Mouse (Mus musculus) midbrain, embryonic 10.5 days (tissue): ENCODE data around the gene 0610030E20Rik. TPM values are rescaled to one million over a fixed set of nuclear protein-coding genes. Genes with fewer than 3 reads are reported as not detected.

ENCODE experiments used
- DNase-seq: peaks from one replicate; pipeline ENCODE4 v3.0.0-alpha.2; 2017; ENCODE audit warnings: low spot score
- H3K27ac ChIP-seq: fragments of 300-500 bp; sonication (generic); replicated peaks from 2 replicates; pipeline ENCODE4 v1.5.1; 2016; ENCODE audit warnings: mild to moderate bottlenecking
- H3K27me3 ChIP-seq: fragments of 300-500 bp; sonication (generic); 2 replicates; pipeline ENCODE4 v1.6.1; 2016; ENCODE audit warnings: low read depth, mild to moderate bottlenecking; ENCODE audit not compliant: poor library complexity, severe bottlenecking
- H3K36me3 ChIP-seq: fragments of 300-500 bp; sonication (generic); 2 replicates; pipeline ENCODE4 v1.6.1; 2016; ENCODE audit warnings: mild to moderate bottlenecking, moderate library complexity
- H3K4me1 ChIP-seq: fragments of 300-500 bp; sonication (generic); 2 replicates; pipeline ENCODE4 v1.6.1; 2016
- H3K4me3 ChIP-seq: fragments of 300-500 bp; sonication (generic); 2 replicates; pipeline ENCODE4 v1.5.1; 2016; ENCODE audit warnings: mild to moderate bottlenecking, moderate library complexity
- H3K9me3 ChIP-seq: fragments of 300-500 bp; sonication (generic); replicated peaks from 2 replicates; pipeline ENCODE4 v1.6.1; 2016; ENCODE audit warnings: mild to moderate bottlenecking
- WGBS: fragments of 180-500 bp; shearing (Covaris S2); methylation state at CpG from one replicate; pipeline ENCODE4 v1.1.7; 2016; 5-methylcytosine and 5-hydroxymethylcytosine counted together
- polyA plus RNA-seq: library from polyadenylated mRNA; unstranded; fragments of >200 nt; fragmentation: Nextera tagmentation; extraction: Ambion mirVana; gene quantifications from 2 replicates; pipeline ENCODE4 v1.2.1, GENCODE M21; 2016

0610030E20Rik gene
- polyA plus RNA-seq, 1 experiment from 2014 or later, result 28.9 TPM

DNA sequence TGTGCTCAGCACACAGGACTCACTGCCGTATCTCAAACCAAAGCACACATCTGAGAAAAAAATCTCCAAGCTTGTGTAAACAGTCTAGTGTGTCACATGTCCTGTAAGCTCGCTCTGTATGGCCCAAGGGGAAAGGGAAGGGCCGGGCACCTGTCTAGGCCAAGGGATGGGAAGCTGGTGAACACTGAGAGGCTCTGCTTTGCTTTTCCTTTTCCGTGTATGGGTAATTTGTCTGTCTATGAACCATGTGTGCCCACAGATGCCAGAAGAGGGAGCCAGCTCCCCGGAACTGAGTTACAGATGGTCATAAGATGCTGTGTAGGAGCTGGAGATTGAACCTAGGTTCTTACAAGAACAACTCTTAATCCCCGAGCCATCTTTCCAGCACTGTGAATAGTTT is 20.8 kb upstream of the 0610030E20Rik start:
- H3K27ac ChIP-seq, result no peak overlapping the region
- peaks cover 100% of the 10 kb centered on the region for H3K36me3 ChIP-seq
- WGBS, result 82% methylated on average over 6 of the region's 6 CpGs
- no peaks in the 10 kb centered on the region for H3K27me3 ChIP-seq
- no peak for DNase-seq
- no peaks in the 10 kb centered on the region for H3K4me1 ChIP-seq
- no peak overlapping the region for H3K4me3 ChIP-seq
- H3K9me3 ChIP-seq, result no peaks in the 10 kb centered on the region

DNA sequence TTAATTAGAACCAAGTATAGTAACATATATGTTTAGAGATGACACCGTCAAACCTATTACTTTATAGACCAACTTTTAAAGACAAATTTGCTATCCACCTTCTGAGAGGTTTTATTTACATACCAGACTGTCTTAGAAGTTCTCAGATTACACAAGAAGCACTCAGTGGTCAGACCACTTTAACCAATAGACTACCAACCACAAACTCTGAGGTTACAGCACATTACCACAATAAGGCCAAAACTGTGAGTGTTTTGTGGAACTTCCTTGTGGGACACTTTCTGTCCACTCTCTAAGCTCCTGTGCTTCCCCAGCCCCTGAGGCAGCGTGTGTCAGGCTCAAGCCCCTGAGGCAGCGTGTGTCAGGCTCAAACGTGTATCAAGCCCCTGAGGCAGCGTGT is 18.1 kb upstream of the 0610030E20Rik start:
- H3K36me3 ChIP-seq, result peaks cover 100% of the 10 kb centered on the region
- no peaks in the 10 kb centered on the region for H3K9me3 ChIP-seq
- H3K4me3 ChIP-seq, result no peak overlapping the region
- H3K27me3 ChIP-seq, result no peaks in the 10 kb centered on the region
- 96% methylated on average over 5 of the region's 5 CpGs for WGBS
- DNase-seq, result no peak
- no peaks in the 10 kb centered on the region for H3K4me1 ChIP-seq
- H3K27ac ChIP-seq, result no peak overlapping the region

DNA sequence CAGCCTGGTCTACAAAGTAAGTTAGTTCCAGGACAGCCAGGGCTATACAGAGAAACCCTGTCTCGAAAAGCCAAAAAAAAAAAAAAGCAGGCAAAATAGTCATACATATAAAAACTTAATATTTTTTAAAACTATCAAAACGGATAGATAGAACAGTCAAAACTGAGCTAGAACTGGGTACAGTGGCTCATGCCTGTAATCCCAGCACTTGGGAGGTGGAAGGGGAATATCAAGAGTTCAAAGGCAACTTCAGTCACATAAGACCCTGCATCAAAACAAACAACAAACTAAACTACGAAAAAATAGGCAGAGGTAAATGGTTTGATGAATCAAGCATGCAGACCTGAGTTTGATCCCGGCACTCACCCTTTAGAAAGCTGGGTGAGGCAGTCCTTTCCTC is 17.0 kb upstream of the 0610030E20Rik start:
- no peaks in the 10 kb centered on the region for H3K4me1 ChIP-seq
- no peak overlapping the region for H3K4me3 ChIP-seq
- WGBS, result 87% methylated on average over 4 of the region's 4 CpGs
- peaks cover 100% of the 10 kb centered on the region for H3K36me3 ChIP-seq
- no peaks in the 10 kb centered on the region for H3K27me3 ChIP-seq
- DNase-seq, result no peak
- no peak overlapping the region for H3K27ac ChIP-seq
- H3K9me3 ChIP-seq, result no peaks in the 10 kb centered on the region

DNA sequence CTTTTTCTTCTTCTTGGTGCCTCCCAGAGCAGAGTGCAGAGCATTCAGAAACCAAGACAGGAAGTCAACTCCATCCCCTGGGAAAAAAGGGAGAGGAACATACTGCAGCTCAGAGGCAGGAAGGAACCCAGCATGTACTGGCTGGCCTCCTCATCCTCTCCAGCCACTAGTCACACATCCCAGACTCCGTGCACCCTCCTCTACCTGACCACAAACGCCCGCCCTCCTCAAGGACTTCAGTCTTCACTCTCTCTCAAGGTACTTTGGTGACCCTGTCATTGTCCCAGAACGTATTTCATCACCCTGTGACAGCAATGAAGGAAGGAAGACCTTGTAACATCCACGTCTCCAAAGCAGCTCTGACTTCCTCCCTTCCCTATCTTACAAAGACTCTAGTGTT is 14.0 kb upstream of the 0610030E20Rik start:
- H3K4me3 ChIP-seq, result no peak overlapping the region
- peaks cover 100% of the 10 kb centered on the region for H3K36me3 ChIP-seq
- no peaks in the 10 kb centered on the region for H3K4me1 ChIP-seq
- H3K9me3 ChIP-seq, result no peaks in the 10 kb centered on the region
- no peaks in the 10 kb centered on the region for H3K27me3 ChIP-seq
- 90% methylated on average over 5 of the region's 5 CpGs for WGBS
- H3K27ac ChIP-seq, result no peak overlapping the region
- DNase-seq, result no peak

DNA sequence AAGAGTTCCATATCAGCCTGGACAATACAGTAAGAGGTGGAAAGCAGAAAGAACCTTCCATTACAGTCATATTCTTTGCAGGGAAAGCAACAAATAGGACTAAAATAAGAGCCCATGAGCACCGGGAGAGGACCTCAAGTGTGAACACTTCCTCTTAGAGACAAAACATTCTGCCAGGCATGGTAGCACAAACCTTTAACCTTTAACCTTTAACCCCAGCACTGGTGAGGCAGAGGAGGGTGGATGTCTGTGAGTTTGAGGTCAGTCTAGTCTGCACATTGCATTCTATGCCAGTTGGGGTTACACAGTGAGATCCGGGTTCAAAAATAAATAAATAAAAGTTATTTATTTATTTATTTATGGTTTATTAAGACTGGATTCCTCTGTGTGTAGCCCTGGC is 6.6 kb upstream of the 0610030E20Rik start:
- no peak for DNase-seq
- 63% methylated on average over 2 of the region's 2 CpGs for WGBS
- Histone ChIP-seq H3K4me3 (no peak overlapping the region), H3K27me3 (no peaks in the 10 kb centered on the region), H3K36me3 (peaks cover 65% of the 10 kb centered on the region), H3K9me3 (no peaks in the 10 kb centered on the region), H3K27ac (no peak overlapping the region), H3K4me1 (peaks cover 18% of the 10 kb centered on the region)

DNA sequence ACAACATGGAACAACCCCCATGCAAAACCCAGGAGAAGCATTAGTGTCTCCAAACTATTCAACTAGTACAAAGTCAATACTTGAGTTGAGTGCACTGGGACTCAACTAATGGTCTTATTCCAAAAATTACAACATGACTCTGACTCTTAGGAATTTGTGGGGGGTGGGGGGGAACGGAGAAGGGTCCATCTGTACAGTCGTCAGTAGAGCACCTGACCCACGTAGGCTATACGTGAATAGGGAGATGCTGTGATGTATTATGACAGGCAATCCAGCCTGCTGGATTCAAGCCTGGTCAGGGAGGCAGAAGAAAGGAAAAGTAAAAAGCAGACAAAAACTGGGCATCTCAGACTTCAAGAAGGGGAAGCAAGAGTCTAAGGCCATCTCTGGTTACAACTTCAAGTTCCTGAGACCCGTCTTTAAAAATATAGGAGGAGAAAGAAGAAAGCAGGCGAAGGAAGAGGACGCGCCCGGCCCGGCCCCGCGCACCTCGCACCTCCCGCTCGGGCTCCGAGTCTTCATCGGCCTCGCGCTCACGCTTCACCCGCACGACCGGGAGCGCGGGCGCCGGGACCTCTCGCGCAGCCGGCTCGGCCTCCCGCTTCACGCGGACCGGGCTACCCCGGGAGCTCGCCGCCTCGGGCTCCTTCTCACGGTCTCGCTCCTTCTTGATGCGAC is 2.6 kb upstream of the 0610030E20Rik start:
- DNase-seq, result no peak
- Histone ChIP-seq H3K9me3 (no peaks in the 10 kb centered on the region), H3K36me3 (peaks cover 37% of the 10 kb centered on the region), H3K27ac (peak overlapping the region; percentile 93), H3K27me3 (no peaks in the 10 kb centered on the region), H3K4me1 (peaks cover 46% of the 10 kb centered on the region), H3K4me3 (peak overlapping the region; percentile 87)
- under 1% methylated on average over 42 of the region's 42 CpGs for WGBS

DNA sequence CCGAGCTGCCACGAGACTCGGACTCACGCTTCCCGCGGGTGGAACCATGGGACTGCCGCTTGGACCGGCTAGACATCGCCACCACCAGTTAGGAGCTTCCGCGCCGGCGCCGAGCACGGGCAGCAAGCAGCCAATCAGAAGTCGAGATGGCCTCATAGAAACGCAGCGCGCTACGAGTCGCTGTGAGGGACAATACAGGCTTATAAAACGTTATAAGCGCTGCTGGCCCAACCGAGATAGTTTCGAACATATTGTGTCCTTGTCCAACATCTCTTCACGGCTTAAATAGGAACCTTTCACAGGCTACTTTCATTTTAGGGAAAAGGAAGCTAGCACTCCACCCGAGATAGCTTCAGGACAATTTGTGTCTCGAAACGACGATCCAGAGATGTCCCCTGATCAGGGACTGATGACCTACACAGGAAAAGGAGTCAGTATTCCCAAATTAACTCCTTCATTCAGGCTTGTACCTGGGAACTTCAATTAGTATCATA is 2.0 kb upstream of the 0610030E20Rik start, which contains the start of gene Usp39:
Gene Usp39, minus strand, starts transcription at position 111 of the 494 bp plus-strand sequence.
- Histone ChIP-seq H3K4me1 (peaks cover 46% of the 10 kb centered on the region), H3K27ac (peak within 1 kb of the TSS; percentile 93), H3K27me3 (no peaks in the 10 kb centered on the region), H3K36me3 (peaks cover 38% of the 10 kb centered on the region), H3K4me3 (peak within 1 kb of the TSS; percentile 87), H3K9me3 (no peaks in the 10 kb centered on the region)
- WGBS, result 1% methylated on average over 30 of the region's 30 CpGs
- DNase-seq, result peak; percentile 93

DNA sequence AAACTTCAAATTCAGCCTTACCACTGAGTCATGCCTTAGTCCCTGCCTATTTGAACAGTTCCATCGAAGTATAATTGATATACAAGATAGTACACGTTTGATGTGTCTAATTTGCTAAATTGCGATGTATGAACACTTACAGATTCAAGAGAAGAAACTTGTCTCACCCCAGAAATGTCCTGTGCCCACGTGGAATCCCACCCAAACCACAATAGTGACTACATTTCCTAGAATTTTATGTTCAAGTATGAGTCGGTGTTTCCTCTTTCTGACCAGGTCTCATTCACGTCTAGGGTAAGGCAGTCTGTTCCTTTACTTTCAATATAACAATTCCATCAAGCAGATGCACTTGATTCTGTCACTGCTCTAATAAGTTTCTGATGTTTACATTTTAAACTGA is 1.5 kb upstream of the 0610030E20Rik start:
- H3K4me3 ChIP-seq, result peak overlapping the region; percentile 87
- 52% methylated on average over 6 of the region's 6 CpGs for WGBS
- no peaks in the 10 kb centered on the region for H3K9me3 ChIP-seq
- peaks cover 46% of the 10 kb centered on the region for H3K4me1 ChIP-seq
- no peak for DNase-seq
- H3K36me3 ChIP-seq, result peaks cover 41% of the 10 kb centered on the region
- H3K27ac ChIP-seq, result peak overlapping the region; percentile 93
- no peaks in the 10 kb centered on the region for H3K27me3 ChIP-seq

DNA sequence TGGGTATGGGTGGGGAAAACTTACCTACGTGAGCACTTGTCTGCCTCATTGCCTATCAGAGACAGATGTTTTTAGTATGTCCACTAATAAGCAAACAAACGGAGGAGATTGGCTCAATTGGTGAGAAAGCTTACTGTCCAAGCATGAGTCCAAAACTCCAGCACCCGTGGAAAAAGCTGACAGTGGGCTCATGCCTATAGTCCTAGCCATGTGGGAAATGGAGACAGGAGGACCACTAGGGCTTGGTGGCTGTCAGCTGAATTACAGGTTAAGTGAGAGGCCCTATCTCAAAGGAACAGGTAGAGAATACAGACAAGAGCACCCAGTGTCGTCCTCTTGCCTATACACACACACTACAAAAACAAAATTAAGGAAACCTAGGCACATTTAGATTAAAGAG is 856 bp upstream of the 0610030E20Rik start:
- Histone ChIP-seq H3K27me3 (no peaks in the 10 kb centered on the region), H3K4me3 (peak overlapping the region; percentile 82; the same call in 1 of the 2 replicates), H3K4me1 (peaks cover 46% of the 10 kb centered on the region), H3K36me3 (peaks cover 41% of the 10 kb centered on the region), H3K27ac (no peak overlapping the region), H3K9me3 (no peaks in the 10 kb centered on the region)
- DNase-seq, result no peak
- 80% methylated on average over 4 of the region's 4 CpGs for WGBS

DNA sequence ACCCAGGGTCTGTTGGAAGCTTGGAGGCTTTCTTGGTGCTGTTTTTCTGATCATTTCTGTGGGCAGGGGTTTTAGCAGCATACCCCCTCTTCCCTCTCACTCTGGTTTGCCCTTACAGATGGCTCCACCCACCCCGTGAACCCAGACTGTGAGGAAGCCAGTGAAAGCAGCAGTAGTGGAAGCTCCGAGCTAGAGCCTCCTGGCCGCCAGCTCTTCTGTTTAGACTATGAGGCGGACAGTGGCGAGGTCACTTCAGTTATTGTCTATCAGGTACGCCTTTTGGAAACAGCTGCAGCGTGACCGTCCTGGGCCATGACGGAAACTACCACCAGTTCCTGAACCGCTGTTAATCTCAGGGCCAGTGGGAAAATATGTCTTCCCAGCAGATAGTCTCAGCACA is 1.3 kb downstream of the 0610030E20Rik start:
- no peak overlapping the region for H3K27ac ChIP-seq
- H3K4me3 ChIP-seq, result peak overlapping the region; percentile 82
- no peak for DNase-seq
- H3K27me3 ChIP-seq, result no peaks in the 10 kb centered on the region
- peaks cover 43% of the 10 kb centered on the region for H3K4me1 ChIP-seq
- WGBS, result 88% methylated on average over 10 of the region's 10 CpGs
- H3K9me3 ChIP-seq, result no peaks in the 10 kb centered on the region
- H3K36me3 ChIP-seq, result peaks cover 33% of the 10 kb centered on the region

DNA sequence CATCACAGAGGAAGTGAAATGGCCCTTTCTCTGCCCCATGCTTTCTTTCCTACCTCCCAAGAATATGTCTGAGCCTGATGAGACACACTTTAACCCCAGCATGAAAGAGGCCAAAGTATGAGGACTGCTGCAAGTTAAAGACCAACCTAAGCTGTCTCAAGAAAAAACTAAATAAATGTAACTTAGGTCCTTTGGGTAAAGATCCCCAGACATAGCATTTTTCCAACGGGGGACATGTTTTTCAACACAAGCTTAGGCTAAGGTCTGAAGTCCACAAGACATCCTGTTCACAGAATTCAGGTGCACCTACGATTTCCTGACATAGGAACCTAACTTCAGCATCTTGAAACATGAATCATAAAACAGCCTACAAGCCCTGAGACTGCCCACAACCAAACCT is 3.1 kb downstream of the 0610030E20Rik start:
- H3K27ac ChIP-seq, result no peak overlapping the region
- H3K36me3 ChIP-seq, result peaks cover 33% of the 10 kb centered on the region
- no peaks in the 10 kb centered on the region for H3K9me3 ChIP-seq
- no peak for DNase-seq
- peaks cover 43% of the 10 kb centered on the region for H3K4me1 ChIP-seq
- no peak overlapping the region for H3K4me3 ChIP-seq
- H3K27me3 ChIP-seq, result peaks cover 8% of the 10 kb centered on the region; the same call in 1 of the 2 replicates
- 90% methylated on average over 2 of the region's 2 CpGs for WGBS

DNA sequence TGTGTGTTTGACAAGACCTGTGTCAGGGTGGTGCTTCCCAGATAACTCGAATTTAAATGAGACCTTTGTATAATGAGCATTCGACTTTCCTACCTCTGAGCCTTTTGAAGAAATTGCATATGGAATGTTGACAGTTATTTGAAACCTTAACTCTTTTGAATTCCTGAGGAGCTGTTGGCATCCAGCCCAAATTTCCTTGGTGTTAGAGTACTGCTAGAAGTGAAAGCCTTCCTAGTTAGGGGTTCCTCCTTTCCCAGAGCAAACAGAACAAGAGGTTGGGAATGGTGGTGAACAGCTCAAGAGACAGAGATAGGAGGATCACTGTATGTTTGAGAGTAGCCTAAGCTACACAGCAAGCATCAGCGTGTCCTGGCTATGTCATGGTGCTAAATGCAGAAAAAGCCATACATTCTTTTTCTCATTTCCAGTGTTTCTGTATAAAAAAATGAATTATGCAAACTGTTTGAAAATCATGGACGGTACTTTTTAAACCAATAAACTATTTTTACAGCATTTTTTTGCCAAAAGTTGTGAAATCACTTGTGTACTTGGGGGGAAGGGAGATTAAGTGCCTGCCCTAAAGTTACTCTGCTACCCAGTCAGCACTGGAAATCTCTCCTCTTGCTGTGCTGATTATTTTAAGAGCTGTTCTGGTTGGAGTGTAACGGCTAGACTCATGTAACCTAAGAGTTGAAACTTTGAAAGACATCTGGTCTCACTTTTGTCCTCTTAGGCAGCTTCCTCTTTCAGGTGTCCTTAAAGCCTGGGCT is 5.7 kb downstream of the 0610030E20Rik start:
- Histone ChIP-seq H3K4me3 (no peak overlapping the region), H3K27ac (no peak overlapping the region), H3K9me3 (no peaks in the 10 kb centered on the region), H3K4me1 (peaks cover 41% of the 10 kb centered on the region), H3K27me3 (peaks cover 17% of the 10 kb centered on the region), H3K36me3 (peaks cover 44% of the 10 kb centered on the region)
- no peak for DNase-seq
- WGBS, result 78% methylated on average over 5 of the region's 5 CpGs

DNA sequence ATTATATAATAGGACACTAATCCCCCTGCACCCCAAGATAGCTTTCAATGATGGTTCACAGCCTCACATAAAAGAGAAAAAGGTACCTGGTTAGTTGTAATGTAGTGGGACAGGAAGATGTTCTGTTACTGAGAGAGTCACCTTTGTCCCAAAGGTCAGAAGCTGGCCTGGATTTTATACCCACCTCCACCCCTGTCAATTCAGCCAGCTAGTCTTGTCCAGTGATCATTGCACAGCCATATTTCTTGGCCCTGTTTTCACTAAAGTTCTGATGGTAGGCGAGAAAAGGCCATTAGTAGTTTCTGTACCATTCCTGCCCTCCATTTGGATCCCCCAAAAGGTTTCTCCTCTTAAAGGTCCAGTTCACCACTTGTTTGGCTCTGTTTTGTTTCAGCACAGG is 6.9 kb downstream of the 0610030E20Rik start:
- Histone ChIP-seq H3K27me3 (peaks cover 17% of the 10 kb centered on the region), H3K27ac (no peak overlapping the region), H3K9me3 (no peaks in the 10 kb centered on the region), H3K4me3 (no peak overlapping the region), H3K4me1 (peaks cover 30% of the 10 kb centered on the region), H3K36me3 (peaks cover 48% of the 10 kb centered on the region)
- DNase-seq, result no peak
- 66% methylated on average over 1 of the region's 1 CpGs for WGBS
